Mouse (Mus musculus) ovary, postnatal 10 days (tissue): ENCODE data around the gene Adam1a.

ENCODE experiments used
- DNase-seq: peaks from one replicate; pipeline ENCODE4 v3.0.0; 2022; ENCODE audit warnings: low spot score

Gene Adam1a

DNA sequence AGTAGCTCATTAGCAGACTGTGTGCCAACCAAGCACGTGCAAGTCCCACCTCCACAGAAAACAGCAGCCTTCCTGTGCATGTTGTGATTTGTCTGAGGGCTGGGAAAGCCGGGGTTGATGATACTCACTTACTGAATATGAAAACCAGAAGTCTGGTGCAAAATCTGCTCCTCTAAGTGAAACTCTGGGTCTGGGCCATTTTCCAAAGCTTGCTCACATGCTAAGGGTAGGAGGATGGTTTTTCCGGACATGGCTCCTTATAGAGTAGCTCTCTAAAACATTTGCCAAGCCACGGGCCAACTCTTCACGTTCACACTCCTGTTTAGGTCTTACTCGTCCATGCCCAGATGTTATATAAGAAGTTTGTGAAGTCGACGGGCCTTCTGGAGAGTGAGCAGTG lies 52.0 kb downstream of the Adam1a start:
- no peak for DNase-seq

DNA sequence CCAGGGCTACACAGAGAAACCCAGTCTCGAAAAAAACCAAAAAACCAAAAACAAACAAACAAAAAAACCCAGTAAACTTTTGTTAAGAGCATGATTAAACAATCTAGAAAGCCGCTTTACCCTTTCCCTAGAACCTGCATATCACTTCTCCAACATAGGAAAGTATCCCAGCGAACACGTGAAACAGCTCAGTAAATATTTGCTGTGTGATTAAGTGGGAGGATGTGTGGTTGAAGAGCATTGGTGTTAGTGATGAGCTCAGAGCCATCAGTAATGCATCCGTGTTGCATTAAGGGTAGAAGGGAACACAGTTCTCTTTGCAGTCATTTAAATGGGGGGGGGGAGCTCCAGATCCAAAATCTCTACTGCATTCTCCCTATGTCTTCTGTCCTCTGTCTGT lies 60.5 kb downstream of the Adam1a start:
- DNase-seq: no peak

DNA sequence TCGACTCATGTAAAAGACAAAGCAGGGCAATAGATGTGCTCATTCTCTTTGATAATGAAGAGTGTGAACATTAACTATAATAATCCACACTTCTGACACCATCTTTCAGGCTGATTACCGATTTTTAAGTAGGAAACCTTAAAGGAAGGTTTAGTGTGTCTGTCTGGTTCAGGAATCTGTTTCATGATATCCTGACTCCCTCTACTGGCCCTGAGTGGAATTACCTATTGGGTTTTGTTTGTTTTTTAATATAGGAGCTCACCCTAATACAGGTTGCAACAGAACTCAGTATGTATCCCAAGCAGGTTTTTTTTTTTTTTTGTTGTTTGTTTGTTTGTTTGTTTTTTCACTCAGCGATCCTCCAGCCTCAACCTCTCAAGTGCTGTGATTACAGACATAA lies 67.6 kb downstream of the Adam1a start:
- DNase-seq: no peak

DNA sequence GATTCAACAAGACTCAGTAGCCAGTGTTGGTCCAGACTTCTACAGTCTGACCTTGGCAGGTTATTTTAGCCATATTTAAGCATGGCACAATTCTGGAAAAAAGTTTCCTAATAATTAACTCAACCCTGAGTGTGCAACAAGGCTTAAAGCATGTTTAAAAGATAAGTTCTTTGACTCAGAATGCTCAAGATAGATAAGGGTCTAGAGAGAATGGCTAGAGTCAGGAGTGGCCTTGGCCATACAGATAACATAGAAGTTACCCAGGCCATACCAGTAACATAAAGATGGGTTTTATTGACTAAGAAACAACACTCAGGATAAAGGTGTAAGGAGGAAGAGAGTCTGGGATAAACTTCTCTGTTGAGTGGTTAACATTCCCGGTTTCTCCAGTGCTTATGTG lies 69.2 kb downstream of the Adam1a start:
- no peak for DNase-seq

DNA sequence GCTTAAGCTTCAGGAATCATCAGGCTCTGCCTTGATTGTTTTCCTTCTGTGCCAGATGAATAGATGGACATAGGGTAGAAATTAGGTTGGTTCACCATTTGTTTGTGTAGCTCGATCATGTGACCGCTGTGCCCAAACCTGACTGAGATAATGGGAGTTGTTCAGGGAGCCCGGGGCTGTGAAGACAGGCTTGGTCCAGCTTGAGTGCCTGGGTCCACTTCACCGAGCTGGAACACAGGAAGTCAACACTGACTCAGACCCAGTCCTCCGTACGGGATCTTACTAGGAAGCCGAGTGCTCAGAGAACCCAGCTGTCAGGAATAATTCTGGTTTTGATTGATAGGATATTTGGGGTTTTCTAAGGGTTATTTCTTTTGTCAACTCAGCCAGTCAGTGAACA lies 70.7 kb downstream of the Adam1a start:
- no peak for DNase-seq

DNA sequence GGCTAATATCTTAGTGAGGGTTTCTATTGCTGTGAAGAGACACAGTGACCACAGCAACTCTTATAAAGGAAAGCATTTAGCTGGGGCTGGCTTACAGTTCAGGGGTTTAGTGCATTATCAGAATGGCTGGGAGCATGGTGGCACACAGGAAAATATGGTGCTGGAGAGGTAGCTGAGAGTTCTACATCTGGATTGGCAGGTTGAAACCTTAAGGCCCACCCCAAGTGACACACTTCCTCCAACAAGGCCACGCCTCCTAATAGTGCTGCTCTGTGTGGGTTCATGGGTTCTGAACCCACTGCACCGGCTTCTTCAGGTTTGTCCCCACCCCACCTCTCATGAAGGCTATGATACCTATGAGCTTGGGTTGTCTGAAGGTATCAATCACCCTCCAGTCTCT lies 72.9 kb downstream of the Adam1a start:
- no peak for DNase-seq

DNA sequence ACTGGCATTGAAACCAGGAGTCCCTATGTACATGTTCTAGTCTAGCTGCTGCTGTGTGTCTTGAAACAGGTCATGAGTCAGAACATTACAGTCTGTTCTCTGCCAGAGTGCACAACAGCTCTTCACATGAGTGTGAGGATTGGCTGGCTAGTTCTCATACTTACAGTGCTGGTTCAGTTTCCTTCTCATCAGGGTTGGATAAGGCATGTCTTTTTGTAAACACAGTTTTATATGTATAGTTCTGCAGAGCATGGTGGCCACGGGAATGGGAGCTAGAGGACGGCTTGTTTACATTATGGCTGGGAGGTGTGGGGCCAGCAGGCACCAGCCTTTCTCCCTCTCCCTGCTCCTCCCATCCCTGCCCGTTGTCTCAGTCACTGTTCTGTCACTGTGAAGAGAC lies 75.7 kb downstream of the Adam1a start:
- DNase-seq: no peak
